Mouse (Mus musculus) embryo, embryonic 11 days (tissue): ENCODE measurements around the gene Gm20906.
"Not testable (repeated sequence)": the region's sequence is repeated elsewhere in the genome, so short reads cannot be mapped to it uniquely, and the experiment has no call there.

ENCODE experiments used
- DNase-seq: peaks from one replicate; pipeline ENCODE4 v3.0.0-alpha.2; 2015

Gm20906 gene

DNA sequence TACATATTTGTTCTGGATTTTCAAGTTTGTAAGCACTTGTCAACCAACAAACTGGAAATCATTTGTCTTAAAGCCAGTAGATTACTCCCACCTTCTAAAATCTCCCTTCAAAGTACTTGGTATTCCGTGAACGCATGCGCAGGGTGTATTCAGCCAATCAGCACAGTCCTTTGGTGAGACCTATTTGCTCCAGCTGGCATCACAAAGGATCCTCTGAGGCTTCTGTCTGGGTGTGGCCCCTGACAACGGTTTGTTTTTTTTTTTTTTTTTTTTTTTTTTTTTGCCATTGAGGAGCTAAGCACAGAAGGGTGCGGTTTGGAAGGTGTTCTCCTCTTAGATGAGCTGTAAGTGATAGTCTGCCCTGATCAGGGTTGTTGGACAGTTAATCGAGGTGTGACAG, at the start of gene Gm20906:
TSS of gene Gm20906 (plus strand) at position 301 of the 400 bp plus-strand sequence.
- not testable (repeated sequence) for DNase-seq
